Mouse (Mus musculus) kidney, adult 8-10 months (tissue): ENCODE results near the gene Entpd2.
"Not testable (repeated sequence)": the region's sequence is repeated elsewhere in the genome, so short reads cannot be mapped to it uniquely, and the experiment has no call there.

Experiments
- DNase-seq, 2 experiments: peaks; one replicate each; pipeline ENCODE4 v3.0.0; 2022

Gene Entpd2

DNA sequence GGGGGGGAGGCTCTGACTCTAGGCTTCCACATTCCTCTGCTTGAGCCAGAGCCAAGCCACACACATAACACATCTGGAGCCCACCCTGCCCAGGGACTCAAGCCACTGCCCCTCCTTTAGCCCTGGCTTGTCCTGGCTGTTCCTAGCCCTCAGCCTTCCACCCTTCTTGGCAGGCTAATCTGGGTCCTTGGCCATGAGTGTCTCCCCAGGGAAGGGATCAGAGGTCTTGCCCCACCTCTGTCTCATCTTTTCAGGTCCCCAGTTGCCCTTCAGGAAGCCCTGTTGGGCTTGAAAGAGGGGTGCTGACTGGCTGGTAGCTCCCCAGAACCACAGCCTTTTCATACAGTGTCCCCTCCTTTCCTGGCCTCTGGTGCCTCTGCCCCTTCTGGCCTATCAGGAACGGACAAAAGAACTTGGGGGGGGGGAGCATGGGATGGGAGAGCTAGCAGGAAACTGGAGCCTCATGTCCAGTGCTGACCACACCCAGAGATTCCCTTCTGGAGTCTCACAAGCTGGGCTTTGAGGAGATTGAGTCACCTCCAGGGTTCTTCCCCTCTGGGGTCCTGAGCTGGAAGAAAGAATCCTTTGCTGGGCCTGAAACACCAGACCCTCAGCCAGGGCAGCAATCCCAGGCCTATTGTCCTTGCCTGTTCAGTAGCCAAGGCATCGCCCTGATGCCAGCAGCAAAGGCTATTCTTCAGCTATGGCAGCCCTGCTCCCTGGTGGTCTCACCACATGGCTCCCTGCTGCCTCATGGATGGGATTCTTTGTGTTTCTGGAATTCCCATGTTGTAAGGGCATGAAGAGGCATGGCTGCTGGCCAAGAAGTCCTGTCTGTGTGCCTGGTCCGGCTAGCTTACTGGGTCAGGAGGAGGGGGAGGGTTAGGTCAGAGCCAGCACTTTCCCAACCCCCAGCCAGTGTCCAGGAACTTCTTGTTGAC lies 1.1 kb upstream of the Entpd2 start:
- peak; percentile 19 to 28 for DNase-seq

DNA sequence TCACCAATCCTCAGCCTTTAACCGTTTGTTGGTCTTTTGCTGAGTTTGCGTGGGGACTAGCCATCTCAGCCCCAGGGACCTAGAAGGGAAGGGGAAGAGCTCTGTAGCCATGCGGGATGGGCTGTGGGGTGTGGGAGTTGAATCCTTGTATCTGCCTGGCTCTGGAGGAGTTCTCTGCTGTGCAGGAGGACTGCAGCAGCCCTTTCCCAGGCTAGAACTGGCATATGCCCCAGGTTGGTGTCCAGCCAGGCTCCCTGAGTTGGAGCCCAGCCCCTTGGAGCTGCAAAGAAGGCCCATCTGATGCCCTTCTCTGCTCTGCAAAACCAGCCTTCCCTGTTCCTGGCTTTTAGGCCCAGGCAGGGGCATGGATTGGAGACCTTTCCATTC lies 916 bp downstream of the Entpd2 start:
- DNase-seq = no peak

DNA sequence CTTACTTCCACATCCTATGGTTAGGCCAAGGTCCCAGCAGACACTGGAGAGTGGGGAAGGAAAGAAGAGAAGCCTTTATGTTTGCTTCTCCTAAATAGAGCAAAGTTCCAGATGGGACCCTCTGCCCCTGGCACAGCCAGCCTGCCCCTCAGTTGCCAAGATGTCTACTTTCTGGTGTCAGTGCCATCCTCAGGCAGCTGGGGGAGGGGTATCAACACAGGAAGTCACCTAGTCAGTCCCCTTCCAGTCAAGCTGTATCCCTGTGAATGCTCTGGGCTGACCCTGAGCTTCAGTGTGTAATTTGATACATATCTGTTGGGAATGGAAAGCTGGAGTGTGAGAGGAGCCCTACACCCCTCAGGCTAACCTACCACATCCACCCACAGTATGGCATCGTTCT lies 1.3 kb downstream of the Entpd2 start:
- no peak for DNase-seq

DNA sequence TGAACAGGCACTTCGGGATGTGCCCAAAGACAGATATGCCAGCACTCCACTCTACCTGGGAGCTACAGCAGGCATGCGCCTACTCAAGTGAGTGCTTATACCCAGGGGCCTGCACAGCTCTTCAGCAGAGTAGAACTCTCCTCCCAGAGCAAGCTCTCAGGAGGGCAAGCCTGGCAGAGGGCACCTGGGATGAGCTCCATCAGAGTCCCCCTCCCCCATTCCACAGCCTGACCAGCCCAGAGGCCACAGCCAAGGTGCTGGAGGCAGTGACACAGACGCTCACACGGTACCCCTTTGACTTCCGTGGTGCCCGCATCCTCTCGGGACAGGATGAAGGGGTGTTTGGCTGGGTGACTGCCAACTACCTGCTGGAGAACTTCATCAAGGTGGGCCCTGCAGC lies 2.4 kb downstream of the Entpd2 start:
- DNase-seq = no peak

DNA sequence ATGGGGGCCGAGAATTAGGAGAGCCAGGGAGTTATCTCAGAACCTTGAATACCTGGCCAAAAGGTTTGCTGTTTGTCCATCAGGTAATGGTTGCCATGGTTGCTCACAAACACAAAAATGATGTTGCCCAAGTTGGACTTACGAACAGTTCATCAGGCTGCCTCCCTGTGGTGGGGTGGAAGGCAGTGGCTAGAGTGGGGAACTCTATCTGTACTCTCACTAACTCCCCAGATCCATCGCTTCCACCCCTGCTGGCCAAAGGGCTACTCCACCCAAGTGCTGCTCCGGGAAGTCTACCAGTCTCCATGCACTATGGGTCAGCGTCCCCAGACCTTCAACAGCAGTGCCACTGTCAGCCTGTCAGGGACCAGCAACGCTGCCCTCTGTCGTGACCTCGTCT lies 3.4 kb downstream of the Entpd2 start, which contains the start of gene Npdc1:
Gene Npdc1 (plus strand): TSS at position 301 of the 400 bp plus-strand sequence.
- DNase-seq = no peak

DNA sequence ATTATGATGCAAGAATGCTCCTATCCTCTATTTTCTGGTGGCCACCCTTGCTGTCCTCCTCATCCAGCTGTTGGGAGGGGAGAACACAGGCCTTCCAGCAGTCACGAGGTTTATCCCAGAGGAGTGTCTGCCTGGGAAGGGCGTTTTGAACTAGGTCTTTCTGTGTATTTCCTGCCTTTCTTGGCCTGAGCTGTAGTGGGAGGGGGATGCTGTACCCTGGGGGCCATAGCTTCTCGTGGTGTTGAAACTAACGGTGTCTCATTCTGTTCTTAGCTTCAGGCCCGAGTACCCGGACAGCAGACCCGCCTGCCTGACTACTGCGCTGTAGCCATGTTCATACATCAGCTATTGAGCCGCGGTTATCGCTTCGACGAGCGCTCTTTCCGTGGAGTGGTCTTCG lies 4.6 kb downstream of the Entpd2 start:
- no peak for DNase-seq

DNA sequence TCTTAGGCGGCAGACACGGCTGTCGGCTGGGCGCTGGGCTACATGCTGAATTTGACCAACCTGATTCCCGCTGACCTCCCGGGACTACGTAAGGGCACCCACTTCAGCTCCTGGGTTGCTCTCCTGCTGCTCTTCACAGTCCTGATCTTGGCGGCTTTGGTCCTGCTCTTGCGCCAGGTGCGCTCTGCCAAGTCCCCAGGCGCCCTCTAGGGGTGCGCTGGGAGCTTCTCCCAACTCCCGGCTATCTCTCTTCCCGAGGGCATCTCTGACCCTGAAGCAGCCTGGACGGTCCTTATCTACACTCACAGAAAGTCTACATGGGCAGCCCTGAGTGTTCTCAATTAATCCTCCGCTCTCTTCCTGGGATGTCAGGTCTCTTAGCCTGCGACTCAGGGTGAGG lies 5.1 kb downstream of the Entpd2 start:
- peak; percentile 51 to 58 for DNase-seq

DNA sequence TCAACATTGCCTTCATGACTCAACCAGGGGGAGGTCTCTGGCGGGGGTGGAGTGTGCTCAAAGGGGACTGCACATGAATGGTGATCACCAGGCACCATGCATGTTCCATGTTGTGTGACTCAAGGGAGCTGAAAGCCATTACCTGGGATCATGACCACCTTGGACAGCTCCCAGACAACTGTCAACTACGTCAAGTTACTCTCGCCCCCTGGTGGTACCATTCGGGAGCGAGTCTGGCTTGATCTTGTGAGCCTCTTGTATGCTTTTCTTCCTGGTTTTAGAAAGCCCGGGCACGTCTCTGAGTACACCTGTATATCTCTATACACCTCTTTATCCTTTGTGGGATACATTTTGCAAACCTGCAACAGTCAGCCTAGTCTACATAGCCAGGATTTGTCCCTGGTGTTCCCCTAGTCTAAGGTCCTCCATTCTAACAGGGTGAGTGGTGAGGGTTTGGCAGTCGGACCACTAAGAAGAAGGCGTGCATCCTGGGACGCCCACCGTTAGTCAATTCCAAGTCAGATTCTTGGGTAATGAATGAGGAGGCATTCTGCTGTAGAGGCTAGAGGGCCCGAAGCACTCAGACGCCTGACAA lies 6.8 kb downstream of the Entpd2 start:
- DNase-seq = peak; percentile 72 to 90

DNA sequence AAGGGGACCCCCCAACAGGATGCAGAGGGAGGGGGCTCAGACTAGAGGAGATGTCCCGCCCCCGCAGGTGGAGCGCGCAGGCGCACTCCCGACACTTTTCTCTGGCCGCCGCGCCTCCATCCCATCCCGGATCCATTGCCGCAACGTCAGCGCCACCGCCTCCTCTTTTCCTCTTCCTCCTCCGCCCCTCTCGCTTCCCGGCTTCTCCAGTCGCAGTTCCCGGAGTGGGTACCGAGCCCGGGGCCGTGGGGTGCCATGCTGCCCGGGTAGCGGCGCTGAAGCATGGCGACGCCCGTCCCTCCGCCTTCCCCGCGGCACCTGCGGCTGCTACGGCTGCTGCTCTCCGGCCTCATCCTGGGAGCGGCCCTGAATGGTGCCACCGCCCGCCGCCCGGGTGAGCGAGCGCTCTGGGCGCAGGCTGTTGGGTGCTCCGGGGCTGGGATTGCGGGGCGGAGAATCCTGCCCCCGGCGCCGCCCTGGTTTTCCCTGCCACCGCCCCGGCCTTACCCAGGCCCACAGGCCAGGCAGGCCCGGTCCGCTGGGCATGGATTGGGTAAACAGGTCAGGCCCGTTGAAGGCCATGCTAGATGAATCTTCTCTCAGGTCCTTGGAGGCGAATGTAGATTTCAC lies 7.4 kb downstream of the Entpd2 start:
- DNase-seq = peak; percentile 47 to 61

DNA sequence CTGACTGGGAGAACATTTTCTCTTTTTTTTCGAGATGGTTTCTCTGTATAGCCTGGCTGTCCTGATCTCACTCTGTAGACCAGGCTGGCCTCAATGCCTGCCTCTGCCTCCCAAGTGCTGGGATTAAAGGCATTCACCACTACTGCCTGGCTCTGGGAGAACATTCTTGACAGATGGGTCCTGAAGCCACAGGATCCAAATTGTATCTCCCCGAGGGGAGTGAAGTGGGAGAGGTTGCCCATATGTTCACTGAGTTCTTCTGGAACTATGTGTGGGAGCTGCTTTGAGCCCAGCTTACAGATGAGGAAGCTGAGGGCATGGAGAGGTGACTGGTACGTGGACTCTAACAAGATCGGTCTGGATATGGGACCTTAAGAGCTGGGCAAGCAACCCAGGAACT lies 8.3 kb downstream of the Entpd2 start:
- DNase-seq = no peak

DNA sequence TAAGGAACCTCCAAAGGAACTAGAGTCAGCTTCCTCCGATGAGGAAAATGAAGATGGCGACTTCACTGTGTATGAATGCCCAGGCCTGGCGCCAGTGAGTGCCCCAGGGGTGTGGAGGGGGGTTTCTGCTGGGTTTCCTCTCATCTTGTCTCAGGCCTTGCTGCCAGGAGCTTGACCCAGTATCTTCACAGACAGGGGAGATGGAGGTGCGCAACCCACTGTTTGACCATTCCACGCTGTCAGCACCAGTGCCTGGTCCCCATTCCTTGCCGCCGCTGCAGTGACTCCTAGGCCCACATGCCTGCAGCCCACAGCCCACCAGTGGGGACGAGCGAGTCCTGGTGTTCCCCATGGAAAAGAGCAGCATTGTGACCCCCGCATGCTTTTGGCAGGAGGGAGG lies 13.2 kb downstream of the Entpd2 start:
- DNase-seq = no peak

DNA sequence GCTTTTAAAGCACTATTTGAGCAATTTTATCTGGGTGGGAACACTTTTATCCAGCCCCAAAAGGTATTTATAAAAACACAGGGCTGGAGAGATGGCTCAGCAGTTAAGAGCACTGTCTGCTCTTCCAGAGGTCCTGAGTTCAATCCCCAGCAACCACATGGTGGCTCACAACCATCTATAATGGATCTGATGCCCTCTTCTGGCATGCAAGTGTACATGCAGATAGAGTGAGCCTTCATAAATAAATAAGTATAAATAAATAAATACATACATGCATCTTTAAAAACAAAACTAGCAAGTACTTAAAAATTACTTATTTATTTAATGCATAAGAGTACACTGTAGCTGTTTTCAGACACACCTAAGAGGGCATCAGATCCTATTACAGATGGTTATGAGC lies 17.8 kb downstream of the Entpd2 start:
- not testable (repeated sequence) for DNase-seq

DNA sequence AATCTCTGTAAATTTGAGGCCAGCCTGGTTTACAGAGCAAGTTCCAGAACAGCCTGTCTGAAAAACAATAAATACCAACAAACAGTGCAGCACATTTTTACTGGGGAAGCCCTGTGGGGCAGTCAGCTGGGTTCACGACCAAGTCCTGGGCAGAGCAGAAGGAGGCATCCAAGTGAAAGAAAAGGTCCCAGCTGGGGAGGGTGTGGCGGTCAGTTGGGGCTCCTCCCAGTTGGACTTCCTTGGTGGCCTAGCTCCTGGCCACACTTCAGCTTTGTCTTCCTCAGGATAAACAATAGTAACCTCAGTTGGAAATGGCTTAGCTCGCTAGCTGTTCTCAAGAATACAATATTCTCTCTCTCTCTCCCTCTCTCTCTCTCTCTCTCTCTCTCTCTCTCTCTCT lies 21.8 kb downstream of the Entpd2 start:
- no peak for DNase-seq

DNA sequence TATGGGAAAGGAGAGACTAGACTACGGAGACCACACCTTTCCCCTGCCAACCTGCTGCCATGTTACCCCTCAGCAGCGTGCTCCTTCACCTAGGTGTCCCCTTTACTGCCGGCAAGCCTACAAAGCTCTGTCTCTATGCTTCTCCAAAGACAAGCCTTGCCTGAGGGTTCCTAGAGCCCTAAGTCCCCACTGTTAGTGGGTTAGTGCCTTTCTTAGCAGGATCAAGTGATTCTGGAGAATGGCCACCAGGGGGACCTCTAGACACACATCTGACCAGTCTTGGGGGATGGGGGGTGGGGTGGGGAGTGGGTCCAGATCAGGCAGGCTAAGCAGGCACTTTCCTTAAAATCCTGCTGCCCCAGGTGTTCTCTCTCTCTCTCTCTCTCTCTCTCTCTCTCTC lies 26.2 kb downstream of the Entpd2 start:
- DNase-seq = peak in 1 of 2 experiments; percentile 44

DNA sequence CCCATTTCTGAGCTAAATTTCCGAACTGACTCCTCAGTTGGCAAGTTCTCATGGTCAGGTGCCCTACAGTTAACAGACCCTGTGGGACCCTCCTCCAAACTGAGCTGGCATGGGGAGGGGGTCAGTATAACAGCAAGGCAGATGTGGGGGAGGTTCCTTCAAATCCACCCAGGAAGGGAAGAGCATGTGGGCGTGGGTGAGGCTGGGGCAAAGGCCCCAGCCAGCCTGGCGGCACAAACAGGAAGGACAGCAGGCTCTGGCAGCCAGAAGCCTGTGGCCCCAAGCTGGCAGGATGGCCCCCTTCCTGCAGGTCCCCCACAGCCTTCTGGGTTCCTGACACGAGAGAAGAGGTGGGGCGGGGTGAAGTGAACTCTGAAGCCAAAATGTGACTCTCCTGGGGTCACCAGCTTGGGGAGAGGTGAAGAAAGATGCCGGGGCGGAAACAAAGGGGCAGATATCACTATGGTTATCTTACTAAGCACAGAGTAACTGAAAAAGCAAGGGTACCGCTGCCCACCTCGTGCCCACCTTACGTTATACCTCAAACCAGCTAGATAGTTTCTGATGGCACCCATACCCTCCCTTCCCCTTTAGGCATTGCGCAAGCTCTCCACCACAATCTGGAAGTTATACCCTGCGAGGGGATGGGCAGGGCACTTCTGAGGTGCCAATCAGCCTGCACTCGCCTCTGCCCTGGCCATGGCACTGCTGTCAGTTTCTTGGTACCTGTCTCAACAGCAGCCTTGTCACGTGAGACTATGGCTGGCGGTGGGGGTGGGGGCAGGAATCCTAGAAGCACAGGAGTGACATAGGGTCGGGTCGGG lies 27.1 kb downstream of the Entpd2 start, which contains the start of gene Fut7:
Gene Fut7 (plus strand): TSS at position 681 of the 824 bp plus-strand sequence.
- DNase-seq = no peak

DNA sequence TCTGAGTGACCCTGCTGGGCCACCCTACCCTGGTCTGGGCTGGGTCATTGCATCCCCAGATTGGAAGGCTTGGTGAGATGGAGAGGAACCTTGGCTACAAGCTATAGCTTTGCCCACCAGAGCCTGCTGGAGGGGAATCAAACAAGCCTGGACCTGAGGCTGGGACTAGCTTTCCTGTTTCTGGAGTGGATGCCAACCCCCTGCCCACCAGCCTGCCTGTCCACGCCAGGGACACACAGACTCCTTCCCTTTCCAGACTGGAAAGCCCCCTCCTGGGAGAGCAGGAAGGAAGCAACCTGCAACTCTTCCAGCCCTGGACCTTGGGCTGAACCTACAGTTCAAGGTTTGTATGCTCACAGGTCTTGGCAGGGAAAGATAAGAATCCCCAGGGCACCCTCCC lies 28.0 kb downstream of the Entpd2 start:
- DNase-seq = no peak

DNA sequence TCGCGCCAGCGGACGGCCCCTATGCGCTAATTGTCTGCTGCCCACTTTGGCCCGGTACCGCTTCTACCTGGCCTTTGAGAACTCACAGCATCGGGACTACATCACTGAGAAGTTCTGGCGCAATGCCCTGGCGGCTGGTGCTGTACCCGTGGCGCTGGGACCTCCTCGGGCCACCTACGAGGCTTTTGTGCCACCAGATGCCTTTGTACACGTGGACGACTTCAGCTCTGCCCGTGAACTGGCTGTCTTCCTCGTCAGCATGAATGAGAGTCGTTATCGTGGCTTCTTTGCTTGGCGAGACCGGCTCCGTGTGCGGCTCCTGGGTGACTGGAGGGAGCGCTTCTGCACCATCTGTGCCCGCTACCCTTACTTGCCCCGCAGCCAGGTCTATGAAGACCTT lies 29.8 kb downstream of the Entpd2 start:
- no peak for DNase-seq

DNA sequence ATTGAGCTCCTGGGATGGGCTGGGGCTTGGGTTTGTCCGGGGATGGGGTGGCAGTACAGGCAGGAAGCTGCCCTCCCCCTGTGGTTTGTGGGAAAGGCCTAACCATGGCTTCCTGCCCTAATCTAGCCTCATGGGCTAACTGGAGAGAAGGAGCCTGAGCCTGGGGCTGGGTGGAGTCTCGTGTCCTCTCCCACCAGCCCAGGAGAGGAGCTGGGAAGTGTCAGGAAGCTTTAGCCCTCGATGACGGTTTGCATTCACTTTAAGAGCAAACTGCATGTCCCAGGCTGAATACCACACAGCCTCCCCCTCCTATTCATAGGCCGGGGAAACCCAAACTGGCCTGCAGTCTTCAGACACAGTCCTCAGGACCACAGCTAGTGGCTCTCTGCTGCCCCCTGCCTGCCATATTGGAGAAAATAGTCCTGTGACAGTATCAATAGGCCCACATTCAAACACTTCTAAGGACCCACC lies 31.1 kb downstream of the Entpd2 start:
- peak; percentile 46 to 73 for DNase-seq

DNA sequence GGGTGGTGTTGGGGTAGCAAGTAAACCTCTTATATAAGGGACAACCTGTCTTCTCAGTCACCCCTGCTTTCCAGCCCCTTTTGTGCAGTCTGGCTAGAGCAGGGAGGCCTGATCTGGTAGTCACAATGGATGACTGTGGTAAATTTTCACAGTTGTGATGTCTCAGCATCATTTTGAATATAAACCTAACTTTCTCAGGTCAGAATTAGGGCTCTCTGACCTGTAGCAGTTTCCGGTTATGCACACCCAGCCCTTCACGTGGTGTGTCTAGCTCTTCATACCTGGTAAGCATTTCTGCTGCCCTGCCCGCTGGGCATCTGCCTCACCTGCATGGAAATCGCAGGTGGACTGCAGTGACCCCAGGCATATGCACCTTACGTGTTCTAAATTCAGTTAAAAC lies 31.6 kb downstream of the Entpd2 start:
- DNase-seq = no peak

DNA sequence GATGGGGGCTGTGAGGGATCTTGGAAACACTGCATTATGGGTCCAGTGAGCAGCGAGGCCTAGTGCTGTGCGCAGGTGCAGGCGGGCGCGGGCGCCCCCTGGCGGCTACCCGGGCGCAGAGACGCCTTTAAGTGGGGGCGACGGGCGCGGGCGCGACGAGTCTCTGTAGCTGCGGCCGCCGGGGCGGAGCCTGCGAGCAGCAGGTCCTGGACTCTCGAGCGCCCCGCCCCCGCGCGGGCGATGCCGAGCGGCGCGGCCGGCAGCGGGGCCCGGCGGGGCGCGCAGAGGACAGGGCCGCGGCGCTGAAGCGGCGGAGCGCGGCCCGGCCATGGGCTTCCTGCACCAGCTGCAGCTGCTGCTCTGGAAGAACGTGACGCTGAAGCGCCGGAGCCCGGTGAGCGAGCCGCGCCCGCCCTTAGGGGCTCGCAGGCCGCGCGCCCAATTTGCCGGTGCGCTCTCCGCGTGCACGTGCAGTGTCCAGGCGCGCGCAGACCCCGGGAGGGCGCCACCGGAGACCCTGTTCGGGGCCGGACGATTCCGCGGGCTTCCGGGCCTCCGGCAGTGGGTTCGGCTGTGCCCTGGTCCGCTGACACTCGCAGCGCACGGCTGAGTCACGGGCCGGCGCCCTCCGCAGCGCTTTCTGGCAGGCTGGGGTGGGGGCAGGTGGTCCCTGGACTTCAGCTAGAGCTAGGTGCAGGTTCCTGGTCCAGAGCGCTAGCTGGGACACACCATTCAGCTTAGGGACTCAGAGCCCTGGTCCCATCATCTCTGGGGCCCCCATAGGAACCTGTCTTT lies 33.0 kb downstream of the Entpd2 start, which contains the start of gene Abca2:
Gene Abca2 (plus strand): TSS at position 262 of the 795 bp plus-strand sequence.
- DNase-seq = peak; percentile 94 to 96

DNA sequence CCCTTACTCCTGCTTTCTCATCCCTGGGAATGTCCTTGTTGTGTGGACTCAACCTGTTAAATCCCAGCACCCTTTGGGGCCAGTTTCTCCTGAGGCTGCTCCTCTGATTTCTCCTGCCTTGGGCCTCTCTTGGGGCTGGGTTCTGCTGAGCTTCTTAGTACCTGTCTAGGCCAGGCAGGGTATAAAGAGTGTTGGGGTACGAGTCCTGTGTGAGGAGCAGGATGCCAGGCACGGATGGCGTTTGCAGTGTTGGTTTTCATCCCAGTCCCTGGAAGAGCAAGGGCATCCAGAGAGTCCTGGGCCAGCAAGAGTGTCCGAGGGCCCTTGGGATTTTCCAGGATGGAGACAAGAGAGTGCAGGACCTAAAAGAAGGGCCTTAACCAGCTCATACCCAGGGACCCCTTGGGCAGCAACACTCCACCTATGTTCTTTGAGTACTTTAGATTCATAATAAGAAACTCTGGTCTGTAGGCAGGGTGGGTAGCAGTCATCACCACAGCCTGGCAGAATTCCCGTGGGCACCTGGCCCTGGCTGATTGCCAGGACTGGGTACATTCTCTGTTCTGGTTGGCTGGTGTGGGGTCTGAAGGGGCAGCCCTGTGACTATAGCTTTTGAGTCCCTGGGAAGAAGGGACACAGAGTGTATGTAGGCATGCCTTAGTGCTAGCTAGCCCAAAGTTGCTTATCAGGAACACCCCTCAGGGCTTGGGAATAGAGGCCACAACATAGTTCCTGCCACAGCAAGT lies 33.9 kb downstream of the Entpd2 start:
- peak in 1 of 2 experiments; percentile 27 for DNase-seq
